Mouse (Mus musculus) c-Kit-positive CD71-positive TER-119-negative erythroid progenitor cells, embryonic 14.5 days (primary cell): ENCODE results near the gene Camkk2.
A peak's percentile ranks its signal among the peaks of the same experiment; 100 is the strongest.

Experiments
- DNase-seq: peaks from one replicate; pipeline ENCODE4 v3.0.0-alpha.2; 2013; ENCODE audit warnings: low read depth

Gene Camkk2

DNA sequence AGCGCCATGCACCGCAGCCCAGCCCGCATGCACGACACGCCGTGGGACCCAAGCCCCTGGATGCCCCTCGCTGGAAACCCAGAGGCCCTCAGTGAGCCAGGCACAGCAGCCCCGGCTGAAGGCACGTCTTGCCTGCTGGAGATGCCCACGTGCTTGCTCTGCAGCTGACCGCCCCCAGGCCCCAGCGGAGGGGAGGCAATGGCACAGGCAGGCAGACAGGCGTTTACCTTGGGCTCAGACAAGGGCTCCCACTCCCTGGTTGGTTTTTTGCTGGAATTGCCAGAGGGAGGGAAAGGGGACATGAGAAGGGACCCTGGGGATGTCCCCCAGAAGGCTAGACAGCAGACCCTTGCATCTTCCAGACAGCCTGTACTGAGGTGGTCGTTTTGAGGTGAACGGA is 42.4 kb downstream of the Camkk2 start:
- no peak for DNase-seq

DNA sequence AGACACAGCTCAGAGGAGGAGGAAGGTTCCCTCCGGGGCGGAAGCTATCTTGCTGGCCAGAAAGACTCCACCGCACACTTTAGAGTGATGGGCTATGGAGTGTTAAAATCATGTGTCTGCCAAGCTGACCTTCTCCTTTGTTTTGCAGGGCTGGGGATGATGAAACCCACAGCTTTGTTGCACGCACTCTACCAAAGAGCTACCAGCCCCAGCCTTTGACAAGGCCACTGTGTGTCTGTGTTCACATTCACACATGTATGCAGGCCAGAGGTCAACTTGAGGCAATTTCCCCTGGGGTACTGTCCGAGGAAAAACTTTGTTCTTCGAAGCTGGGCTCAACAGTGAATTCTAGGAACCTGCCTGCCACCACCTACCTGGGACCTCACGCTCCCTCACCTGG is 43.4 kb downstream of the Camkk2 start:
- DNase-seq: no peak

DNA sequence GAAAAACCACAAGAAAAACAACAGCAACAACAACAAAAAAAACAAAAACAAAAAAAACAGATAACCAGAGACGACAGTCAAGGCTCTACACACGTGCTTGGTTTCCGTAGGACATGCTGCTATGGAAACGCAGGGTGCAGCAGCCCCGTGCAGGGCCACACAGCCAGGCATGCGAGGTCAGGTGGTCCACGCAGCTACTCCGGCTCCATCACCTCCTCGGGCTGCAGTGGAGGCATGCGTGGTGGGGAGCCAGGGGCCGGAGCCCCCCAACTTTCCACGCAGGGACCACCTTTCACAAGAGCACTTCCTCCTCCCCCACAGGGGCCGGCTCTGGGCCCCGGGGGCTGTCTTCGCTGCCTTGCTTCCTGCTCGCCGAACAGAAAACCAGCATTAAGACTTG is 45.3 kb downstream of the Camkk2 start:
- no peak for DNase-seq

DNA sequence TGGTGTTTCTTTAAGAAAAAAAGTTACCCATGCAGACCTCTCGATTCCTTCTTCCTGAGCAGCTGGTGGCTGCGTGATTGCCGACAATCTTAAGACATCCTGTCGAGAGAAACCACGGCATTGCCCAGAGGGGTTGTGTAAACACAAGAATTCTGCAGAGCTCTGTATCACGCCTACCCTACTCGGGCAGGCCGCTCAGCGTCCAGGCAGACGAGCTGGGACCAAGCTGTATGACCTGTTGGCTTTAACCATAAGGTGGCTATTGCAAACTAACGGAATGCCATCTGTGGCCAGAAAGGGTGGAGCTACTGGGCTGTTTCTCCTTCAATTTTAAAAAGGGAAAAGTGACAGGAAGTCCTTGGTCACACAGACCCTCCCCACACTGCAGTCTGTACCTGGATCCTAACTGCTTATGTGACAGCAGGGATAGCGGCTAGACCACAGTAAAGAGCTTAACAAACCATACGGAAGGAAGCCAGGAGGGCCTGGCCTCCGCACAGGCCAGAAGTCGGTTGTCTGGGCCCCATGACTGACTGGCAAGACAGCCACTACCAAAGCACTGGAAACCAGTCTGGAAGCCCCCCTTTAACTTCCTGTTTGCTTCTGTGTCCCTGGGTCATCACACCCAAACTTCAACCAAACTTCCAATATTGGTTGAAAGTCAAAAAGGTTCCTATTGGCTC is 47.1 kb downstream of the Camkk2 start:
- no peak for DNase-seq

- DNase-seq: peak; percentile 65
Observed at GRCm38 (mm10) chr5:122731321-122731720, 47.9 kb downstream of the Camkk2 start.

GRCm38 (mm10) chr5:122730776-122731175 is 48.4 kb downstream of the Camkk2 start:
- no peak for DNase-seq

GRCm38 (mm10) chr5:122727096-122727495 is 52.1 kb downstream of the Camkk2 start:
- no peak for DNase-seq

DNA sequence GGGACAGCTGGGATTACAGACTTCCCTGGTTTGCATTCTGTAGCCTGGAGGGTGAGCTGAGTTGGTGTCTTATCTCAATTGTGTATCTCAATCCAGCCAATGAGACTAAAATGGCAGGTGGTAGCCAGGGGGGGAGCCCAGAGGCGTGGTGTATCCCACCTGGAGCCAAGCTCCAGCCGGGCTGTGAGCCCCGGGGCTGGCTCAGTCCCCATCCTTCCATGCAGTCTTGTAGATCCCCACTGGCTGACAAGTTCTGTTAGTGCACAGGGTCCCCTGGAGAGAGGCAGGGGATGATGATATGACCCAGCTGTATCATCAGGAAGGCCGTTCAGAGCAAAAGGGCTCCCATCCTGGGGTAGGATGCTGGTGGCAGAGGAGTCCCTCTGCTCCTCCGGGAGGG is 52.6 kb downstream of the Camkk2 start:
- no peak for DNase-seq

- DNase-seq: peak; percentile 75
Observed at GRCm38 (mm10) chr5:122726068-122726467, 53.1 kb downstream of the Camkk2 start.

DNA sequence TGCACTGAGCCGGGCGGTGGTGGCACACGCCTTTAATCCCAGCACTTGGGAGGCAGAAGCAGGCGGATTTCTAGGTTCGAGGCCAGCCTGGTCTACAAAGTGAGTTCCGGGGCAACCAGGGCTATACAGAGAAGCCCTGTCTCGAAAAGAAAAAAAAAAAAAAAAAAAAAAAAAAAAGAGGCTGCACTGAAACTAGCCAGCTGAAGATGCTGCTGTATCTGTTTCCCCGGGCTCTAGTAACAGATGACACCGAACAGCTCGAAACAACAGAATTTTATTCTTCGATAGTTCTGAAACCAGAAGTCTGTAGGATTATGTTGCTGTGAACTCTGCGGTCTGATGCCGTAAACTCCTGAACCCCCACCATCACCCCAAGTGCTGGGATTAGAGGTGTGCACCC is 53.8 kb downstream of the Camkk2 start:
- no peak for DNase-seq

DNA sequence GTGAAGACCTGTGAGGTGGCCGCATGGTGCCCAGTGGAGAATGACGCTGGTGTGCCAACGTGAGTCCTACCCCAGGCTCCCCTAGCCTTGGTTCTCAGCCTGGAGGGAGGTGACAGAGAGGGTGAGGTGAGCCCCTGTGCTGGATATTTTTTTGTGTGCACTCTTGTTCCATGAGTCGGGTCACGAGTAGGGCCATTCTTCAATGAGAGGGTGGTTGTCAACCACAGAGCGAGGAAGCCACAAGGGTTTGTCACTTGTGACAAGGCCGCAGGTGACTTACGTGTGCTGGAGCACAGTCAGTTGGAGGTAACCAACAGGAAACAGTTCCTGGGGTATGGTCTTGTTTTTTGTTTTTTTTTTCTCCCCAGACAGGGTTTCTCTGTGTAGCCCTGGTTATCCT is 60.0 kb downstream of the Camkk2 start:
- no peak for DNase-seq

DNA sequence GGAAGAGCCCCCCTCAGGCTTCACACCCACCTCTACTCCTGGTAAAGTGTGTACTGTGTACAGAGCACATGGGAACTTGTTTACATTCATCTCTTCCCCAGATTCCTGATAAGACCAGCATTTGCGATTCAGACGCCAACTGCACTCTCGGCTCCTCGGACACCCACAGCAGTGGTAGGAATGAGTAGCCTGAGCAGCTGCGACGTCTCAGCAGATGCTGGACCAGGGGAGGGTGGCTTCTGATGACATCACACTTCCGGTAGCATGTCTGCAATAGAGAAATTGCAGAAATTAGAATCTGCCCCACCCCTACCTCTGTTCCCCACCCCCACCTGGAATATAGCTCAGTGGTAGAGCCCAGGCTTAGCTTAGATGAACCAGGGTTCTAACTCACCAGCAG is 60.8 kb downstream of the Camkk2 start:
- no peak for DNase-seq

- DNase-seq: no peak
Observed at GRCm38 (mm10) chr5:122716793-122717192, 62.4 kb downstream of the Camkk2 start.

- no peak for DNase-seq
Observed at GRCm38 (mm10) chr5:122715723-122716122, 63.5 kb downstream of the Camkk2 start.

DNA sequence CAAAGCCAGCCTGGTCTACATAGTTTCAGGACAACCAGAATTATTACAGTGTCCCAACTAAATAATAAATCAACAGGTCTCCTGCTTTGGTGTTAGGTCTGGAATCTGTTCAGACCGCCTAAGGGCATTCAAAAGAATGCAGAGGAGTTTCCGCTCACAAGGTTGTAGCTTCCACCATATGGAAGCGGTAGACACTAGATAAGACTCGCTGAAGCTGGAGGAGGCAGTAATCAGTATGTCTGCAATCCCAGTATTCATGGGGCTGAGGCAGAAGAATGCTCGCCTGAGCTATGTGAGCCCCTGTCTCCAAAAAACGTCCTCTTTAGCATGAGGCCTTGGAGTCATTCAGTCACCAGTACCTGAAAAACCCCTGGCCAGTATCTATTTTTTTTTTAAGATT is 70.4 kb downstream of the Camkk2 start:
- peak; percentile 41 for DNase-seq

- peak; percentile 72 for DNase-seq
Observed at GRCm38 (mm10) chr5:122707276-122708181, 71.7 kb downstream of the Camkk2 start, which contains the start of gene P2rx4. Gene P2rx4, plus strand, starts transcription at chr5:122707544.

GRCm38 (mm10) chr5:122706917-122707275 is 72.3 kb downstream of the Camkk2 start:
- no peak for DNase-seq

DNA sequence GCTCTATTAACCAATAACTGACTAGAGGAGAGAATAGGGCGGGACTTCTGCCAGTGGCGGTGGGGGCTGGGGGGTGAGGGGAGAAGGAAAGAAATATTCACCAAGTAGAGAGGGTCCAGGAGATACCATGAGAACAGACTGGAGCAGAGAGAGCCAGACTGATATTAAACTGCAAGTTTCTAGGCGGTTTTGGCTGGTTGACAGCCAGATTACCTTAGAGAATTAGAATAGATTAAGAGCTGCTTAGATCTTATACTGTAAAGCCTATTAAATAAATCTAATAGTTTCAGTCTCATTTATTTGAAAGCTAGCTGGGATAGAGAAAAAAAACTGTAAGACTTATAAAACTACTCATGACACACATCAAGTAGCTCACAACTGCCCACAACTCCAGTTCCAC is 74.0 kb downstream of the Camkk2 start:
- DNase-seq: no peak

DNA sequence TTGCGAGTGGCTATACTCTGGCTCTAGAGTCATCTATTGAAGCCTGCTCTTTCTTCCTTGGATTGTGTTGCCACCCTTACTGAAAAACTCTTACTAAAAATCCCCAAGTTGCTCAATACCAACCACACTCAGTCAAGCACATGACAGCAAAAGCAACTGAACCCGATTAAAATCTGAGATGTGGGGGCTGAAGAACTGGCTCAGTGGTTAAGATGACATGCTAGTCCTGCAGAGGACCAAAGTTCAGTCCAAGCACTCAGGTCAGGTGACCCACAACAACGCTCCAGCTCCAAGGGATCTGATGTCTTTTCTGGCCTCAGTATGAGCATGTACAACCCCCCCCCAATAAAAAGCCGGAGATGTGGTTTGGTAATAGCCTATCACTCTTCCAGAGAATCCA is 74.6 kb downstream of the Camkk2 start:
- DNase-seq: no peak

DNA sequence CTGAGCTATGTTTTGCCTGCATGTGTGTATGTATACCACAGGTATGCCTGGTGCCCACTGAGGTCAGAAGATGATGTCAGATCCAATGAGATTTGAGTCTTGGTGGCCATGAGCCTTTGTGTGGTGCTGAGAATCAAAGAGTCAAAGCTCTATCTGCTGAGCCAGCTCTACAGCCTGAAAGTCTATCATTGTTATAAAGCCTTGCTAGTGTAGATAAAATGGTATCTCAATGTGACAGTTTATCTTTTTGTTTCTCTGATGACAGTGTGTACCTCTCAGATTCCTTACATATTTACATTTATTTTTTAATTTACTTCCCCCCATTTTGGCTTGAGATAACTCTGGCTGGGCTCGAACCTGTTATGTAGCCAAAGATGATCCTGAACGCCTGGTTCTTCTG is 75.6 kb downstream of the Camkk2 start:
- no peak for DNase-seq

- DNase-seq: no peak
Observed at GRCm38 (mm10) chr5:122702156-122702555, 77.1 kb downstream of the Camkk2 start.

- peak; percentile 51 for DNase-seq
Observed at GRCm38 (mm10) chr5:122700837-122701212, 78.4 kb downstream of the Camkk2 start.

GRCm38 (mm10) chr5:122700109-122700836 is 78.9 kb downstream of the Camkk2 start:
- no peak for DNase-seq
